Mouse (Mus musculus) hindbrain, postnatal 0 days (tissue): Measurements from ENCODE around the gene Gm45713. TPM values are rescaled to one million over a fixed set of nuclear protein-coding genes. Genes with fewer than 3 reads are reported as not detected.

Source experiments
- ATAC-seq: fragments of 200-750 bp; cut with Nextera tagmentation; 2 replicates; pipeline ENCODE4 v1.8.0; 2017; ENCODE audit warnings: mild to moderate bottlenecking, moderate TSS enrichment, moderate library complexity
- DNase-seq: peaks from one replicate; pipeline ENCODE4 v3.0.0-alpha.2; 2015; ENCODE audit warnings: low spot score
- H3K27ac ChIP-seq: fragments of 300-500 bp; sonication (generic); 2 replicates; pipeline ENCODE4 v1.5.1; 2014; ENCODE audit warnings: mild to moderate bottlenecking
- H3K27me3 ChIP-seq: fragments of 300-500 bp; sonication (generic); 2 replicates; pipeline ENCODE4 v1.6.1; 2014; ENCODE audit warnings: low read length, mixed read lengths; ENCODE audit not compliant: insufficient read depth
- H3K36me3 ChIP-seq: fragments of 300-500 bp; sonication (generic); 2 replicates; pipeline ENCODE4 v1.6.1; 2014; ENCODE audit warnings: low read length, mixed read lengths; ENCODE audit not compliant: insufficient read depth
- H3K4me1 ChIP-seq: fragments of 300-500 bp; sonication (generic); 2 replicates; pipeline ENCODE4 v1.6.1; 2014; ENCODE audit warnings: antibody characterized with exemption, low read length, mixed read lengths; ENCODE audit not compliant: insufficient read depth
- H3K4me2 ChIP-seq: fragments of 300-500 bp; sonication (generic); 2 replicates; pipeline ENCODE4 v1.6.1; 2014; ENCODE audit warnings: low read depth, mild to moderate bottlenecking, low read length, moderate library complexity, mixed read lengths
- H3K4me3 ChIP-seq: fragments of 300-500 bp; sonication (generic); 2 replicates; pipeline ENCODE4 v1.5.1; 2014; ENCODE audit warnings: low read length
- H3K9ac ChIP-seq: fragments of 300-500 bp; sonication (generic); replicated peaks from 2 replicates; pipeline ENCODE4 v1.6.1; 2014; ENCODE audit warnings: mild to moderate bottlenecking, low read length, moderate library complexity, mixed read lengths
- H3K9me3 ChIP-seq: fragments of 300-500 bp; sonication (generic); 2 replicates; pipeline ENCODE4 v1.6.1; 2016; ENCODE audit warnings: low read length, mixed read lengths
- CTCF ChIP-seq: IDR thresholded peaks from 2 replicates; pipeline ENCODE4 v1.5.1; 2016; ENCODE audit warnings: antibody characterized with exemption, control low read depth, low read depth
- WGBS: fragments of 180-500 bp; shearing (Covaris S2); extraction: QIAGEN DNeasy Blood & Tissue Kit; methylation state at CpG from one replicate; pipeline ENCODE4 v1.1.7; 2014; 5-methylcytosine and 5-hydroxymethylcytosine counted together
- polyA plus RNA-seq: library from polyadenylated mRNA; unstranded; fragments of >200 nt; fragmentation: Nextera tagmentation; extraction: Ambion mirVana; gene quantifications from 2 replicates; pipeline ENCODE4 v1.2.1, GENCODE M21; 2015
- total RNA-seq: library from RNA; depleted of rRNA; stranded (reverse); fragments of >200 nt; gene quantifications from 2 replicates; pipeline ENCODE4 v1.2.3, GENCODE M21; 2014

Gene Gm45713
- total and polyA plus RNA-seq, 2 experiments from 2014 or later = 0.15 TPM; not detected in 1

DNA sequence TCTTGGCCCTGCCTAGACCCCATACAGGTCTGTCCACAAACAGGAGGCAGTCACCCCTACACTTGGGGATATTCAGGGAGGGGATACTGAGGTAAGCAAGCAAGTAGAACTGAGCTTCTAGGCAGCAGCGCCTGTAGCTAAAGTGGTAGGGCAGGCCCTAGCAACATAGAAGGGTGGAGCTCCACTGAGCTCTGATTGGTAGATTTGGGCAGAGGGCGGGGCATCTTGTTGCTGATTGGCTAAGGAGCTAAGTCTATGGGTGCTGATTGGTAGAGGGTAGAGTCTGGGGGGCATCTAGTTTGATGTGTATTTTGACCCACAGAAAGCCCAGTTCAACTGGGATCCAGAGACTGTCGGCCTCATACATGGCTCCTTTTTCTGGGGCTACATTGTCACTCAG lies 33.5 kb upstream of the Gm45713 start:
- Histone ChIP-seq H3K4me1 (peaks cover 9% of the 10 kb centered on the region; the same call in 1 of the 2 replicates), H3K27ac (no peak overlapping the region), H3K27me3 (peaks cover 49% of the 10 kb centered on the region), H3K4me2 (no peak overlapping the region), H3K9me3 (no peaks in the 10 kb centered on the region), H3K36me3 (no peaks in the 10 kb centered on the region), H3K9ac (no peak overlapping the region), H3K4me3 (no peak overlapping the region)
- ATAC-seq (no peak), DNase-seq (no peak)
- TF ChIP-seq CTCF = no peak
- WGBS = 86% methylated on average over 3 of the region's 3 CpGs

DNA sequence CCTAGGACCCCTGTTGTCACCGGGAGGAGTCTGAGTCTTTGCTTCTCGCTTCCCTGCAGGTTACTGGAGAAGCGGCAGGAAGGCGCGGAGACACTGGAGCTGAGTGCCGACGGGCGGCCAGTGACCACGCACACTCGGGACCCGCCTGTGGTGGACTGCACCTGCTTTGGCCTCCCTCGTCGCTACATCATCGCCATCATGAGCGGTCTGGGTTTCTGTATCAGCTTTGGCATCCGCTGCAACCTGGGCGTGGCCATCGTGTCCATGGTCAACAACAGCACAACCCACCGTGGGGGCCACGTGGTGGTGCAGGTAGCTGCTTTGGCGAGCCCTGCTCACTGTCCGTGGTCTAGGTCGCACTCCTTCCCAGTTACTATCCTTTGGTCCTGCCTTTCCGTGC lies 32.6 kb upstream of the Gm45713 start:
- ATAC-seq (no peak), DNase-seq (no peak)
- Histone ChIP-seq H3K36me3 (no peaks in the 10 kb centered on the region), H3K9me3 (no peaks in the 10 kb centered on the region), H3K9ac (peak overlapping the region; percentile 22; the same call in 1 of the 2 replicates), H3K4me2 (peak overlapping the region; percentile 42), H3K4me3 (0 out of 2 replicates have a peak overlapping the region, but pooled peaks have one; percentile 10), H3K27me3 (peaks cover 41% of the 10 kb centered on the region), H3K4me1 (peaks cover 9% of the 10 kb centered on the region; the same call in 1 of the 2 replicates), H3K27ac (no peak overlapping the region)
- no peak for TF ChIP-seq CTCF
- WGBS = 6% methylated on average over 24 of the region's 24 CpGs

DNA sequence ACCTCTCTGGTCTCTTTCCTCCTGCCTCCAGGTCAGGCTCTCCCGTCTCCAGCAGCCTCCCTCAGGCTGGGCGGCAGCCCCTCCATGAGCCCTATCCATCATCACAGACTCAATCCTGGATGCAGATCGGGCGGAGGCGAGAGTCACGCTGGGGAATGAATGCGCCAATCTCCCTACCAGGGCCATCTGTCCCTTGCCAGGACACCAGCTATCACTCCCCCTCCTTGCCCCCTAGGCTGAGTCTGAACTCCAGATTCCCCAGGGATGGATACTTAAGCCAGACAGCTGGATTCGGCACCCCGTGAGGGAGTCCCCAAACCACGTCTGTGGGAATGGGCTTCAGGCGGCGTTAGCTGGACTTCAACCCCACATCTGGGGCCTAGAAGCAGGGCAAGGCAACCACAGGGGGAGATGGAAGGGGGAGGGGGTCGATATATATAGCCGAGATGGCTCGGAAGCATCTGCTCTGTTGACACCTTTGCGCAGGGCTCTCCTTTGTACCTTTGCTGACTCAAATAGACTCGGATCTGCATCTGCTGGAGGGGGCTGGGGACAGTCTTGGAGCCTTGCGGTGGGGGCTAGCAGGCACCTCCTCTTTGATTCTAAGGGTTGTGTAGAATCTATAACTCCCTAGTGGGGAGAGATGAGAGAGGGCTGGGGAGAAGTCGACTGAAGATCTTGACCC lies 31.9 kb upstream of the Gm45713 start:
- no peak for DNase-seq
- Histone ChIP-seq H3K4me1 (peaks cover 9% of the 10 kb centered on the region; the same call in 1 of the 2 replicates), H3K27ac (no peak overlapping the region), H3K4me3 (no peak overlapping the region), H3K9me3 (no peaks in the 10 kb centered on the region), H3K4me2 (peak overlapping the region; percentile 42), H3K36me3 (no peaks in the 10 kb centered on the region), H3K9ac (no peak overlapping the region), H3K27me3 (peaks cover 41% of the 10 kb centered on the region)
- ATAC-seq = no peak
- 3% methylated on average over 19 of the region's 19 CpGs for WGBS
- no peak for TF ChIP-seq CTCF

DNA sequence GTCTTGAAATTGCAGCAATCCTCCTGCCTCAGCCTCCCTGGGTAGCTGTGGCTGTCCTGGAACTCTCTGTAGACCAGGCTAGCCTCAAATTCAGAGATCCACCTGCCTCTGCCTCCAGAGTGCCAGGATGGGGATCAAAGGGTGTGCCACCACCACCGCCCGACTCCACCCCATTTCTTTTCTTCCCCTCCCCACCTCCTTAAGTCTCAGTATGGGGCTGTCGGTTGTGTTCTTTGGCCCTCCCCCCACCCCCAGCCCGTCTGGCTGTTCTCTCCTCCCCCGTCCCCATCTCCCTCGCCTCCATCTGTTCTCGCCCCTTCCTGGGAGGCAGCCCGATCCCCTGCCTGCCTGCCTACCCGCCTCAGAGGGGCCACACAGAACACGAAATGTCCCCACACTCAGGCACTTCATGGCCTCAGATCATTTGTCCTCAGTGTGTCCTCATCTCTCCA lies 30.9 kb upstream of the Gm45713 start:
- DNase-seq = no peak
- Histone ChIP-seq H3K27ac (no peak overlapping the region), H3K36me3 (no peaks in the 10 kb centered on the region), H3K4me2 (no peak overlapping the region), H3K9me3 (no peaks in the 10 kb centered on the region), H3K4me1 (peaks cover 9% of the 10 kb centered on the region; the same call in 1 of the 2 replicates), H3K4me3 (no peak overlapping the region), H3K27me3 (peaks cover 41% of the 10 kb centered on the region), H3K9ac (no peak overlapping the region)
- TF ChIP-seq CTCF = no peak
- WGBS = 18% methylated on average over 10 of the region's 10 CpGs
- ATAC-seq = no peak

DNA sequence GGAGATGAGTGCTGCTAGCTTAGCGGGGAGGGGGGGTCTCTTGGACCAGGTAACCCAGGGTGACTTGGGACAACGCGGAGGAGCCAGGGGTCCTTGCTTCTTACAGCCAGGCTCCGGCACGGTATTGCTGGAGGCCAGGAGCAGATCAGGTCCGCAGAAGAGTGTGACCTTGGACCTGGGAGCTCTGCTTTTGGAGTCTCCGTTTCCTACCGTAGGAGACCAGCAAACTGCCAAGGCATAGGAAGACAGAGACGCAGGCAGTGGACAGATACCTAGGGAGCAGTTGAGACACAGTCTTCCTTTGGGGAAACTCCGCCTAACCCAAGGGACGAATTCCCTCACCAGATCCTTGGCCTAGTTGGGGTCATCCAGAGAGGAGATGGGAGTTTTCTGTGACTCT lies 29.7 kb upstream of the Gm45713 start:
- Histone ChIP-seq H3K4me2 (no peak overlapping the region), H3K27ac (no peak overlapping the region), H3K4me3 (no peak overlapping the region), H3K9ac (no peak overlapping the region), H3K4me1 (peaks cover 9% of the 10 kb centered on the region; the same call in 1 of the 2 replicates), H3K36me3 (no peaks in the 10 kb centered on the region), H3K27me3 (peaks cover 41% of the 10 kb centered on the region), H3K9me3 (no peaks in the 10 kb centered on the region)
- no peak for ATAC-seq
- WGBS = 52% methylated on average over 11 of the region's 11 CpGs
- TF ChIP-seq CTCF = no peak
- DNase-seq = no peak

DNA sequence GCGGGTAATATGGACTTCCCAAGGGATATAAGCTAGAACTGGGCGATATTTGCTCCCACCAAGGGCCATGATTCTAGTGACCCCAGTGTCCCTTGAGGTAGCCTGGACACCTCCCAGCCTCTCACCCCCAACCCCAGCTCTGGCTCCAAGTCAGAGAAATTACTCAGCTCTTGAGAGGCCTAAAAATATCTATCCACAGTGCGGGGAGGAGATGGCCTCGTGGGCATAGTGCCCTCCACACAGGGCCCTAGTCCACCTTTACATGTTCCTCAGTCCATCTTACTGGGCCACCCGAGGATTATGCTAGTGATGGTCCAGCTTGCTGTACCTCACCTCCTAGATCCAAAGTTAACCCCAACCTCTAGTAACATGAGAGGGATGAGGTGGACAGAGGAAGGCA lies 28.8 kb upstream of the Gm45713 start:
- peaks cover 9% of the 10 kb centered on the region; the same call in 1 of the 2 replicates for H3K4me1 ChIP-seq
- 67% methylated on average over 5 of the region's 5 CpGs for WGBS
- no peak overlapping the region for H3K4me3 ChIP-seq
- H3K36me3 ChIP-seq = 0 out of 2 replicates have a peak, but pooled peaks cover 4% of the 10 kb centered on the region
- no peak overlapping the region for H3K4me2 ChIP-seq
- no peak for TF ChIP-seq CTCF
- ATAC-seq (no peak), DNase-seq (no peak)
- no peaks in the 10 kb centered on the region for H3K9me3 ChIP-seq
- no peak overlapping the region for H3K9ac ChIP-seq
- peaks cover 38% of the 10 kb centered on the region for H3K27me3 ChIP-seq
- no peak overlapping the region for H3K27ac ChIP-seq
